Mouse (Mus musculus) megakaryocyte, embryonic 14.5 days (primary cell): ENCODE results near the gene Kyat1. TPM values are rescaled to one million over a fixed set of nuclear protein-coding genes. Genes with fewer than 3 reads are reported as not detected.
"Not testable (repeated sequence)": the region's sequence is repeated elsewhere in the genome, so short reads cannot be mapped to it uniquely, and the experiment has no call there.

Experiments used
- H3K27me3 ChIP-seq: replicated peaks from 2 replicates; pipeline ENCODE3; 2012; ENCODE audit warnings: inconsistent platforms
- H3K36me3 ChIP-seq: replicated peaks from 2 replicates; pipeline ENCODE3; 2012; ENCODE audit warnings: low read length, inconsistent platforms, mixed read lengths
- H3K4me1 ChIP-seq: 2 replicates; pipeline ENCODE4 v1.6.1; 2012; ENCODE audit warnings: inconsistent platforms
- H3K4me3 ChIP-seq: replicated peaks from 2 replicates; pipeline ENCODE3; 2012; ENCODE audit warnings: moderate library complexity, mild to moderate bottlenecking, inconsistent platforms
- H3K9me3 ChIP-seq: 2 replicates; pipeline ENCODE4 v1.6.1; 2012; ENCODE audit warnings: inconsistent platforms
- FLI1 ChIP-seq: IDR thresholded peaks from 2 replicates; pipeline ENCODE4 v1.6.1; 2012; ENCODE audit warnings: low read length, inconsistent platforms, mixed read lengths
- GATA1 ChIP-seq: IDR thresholded peaks from 3 replicates; pipeline ENCODE4 v1.6.1; 2012; ENCODE audit warnings: mixed read lengths, low read length, inconsistent platforms, borderline replicate concordance
- polyA plus RNA-seq: library from polyadenylated mRNA; stranded (reverse); fragments of >175 nt; gene quantifications from 2 replicates; pipeline ENCODE4 v1.2.3, GENCODE M21; 2012; ENCODE audit warnings: low replicate concordance; ENCODE audit not compliant: insufficient read depth

Kyat1 gene
- polyA plus RNA-seq, 1 experiment: 7.7 TPM

DNA sequence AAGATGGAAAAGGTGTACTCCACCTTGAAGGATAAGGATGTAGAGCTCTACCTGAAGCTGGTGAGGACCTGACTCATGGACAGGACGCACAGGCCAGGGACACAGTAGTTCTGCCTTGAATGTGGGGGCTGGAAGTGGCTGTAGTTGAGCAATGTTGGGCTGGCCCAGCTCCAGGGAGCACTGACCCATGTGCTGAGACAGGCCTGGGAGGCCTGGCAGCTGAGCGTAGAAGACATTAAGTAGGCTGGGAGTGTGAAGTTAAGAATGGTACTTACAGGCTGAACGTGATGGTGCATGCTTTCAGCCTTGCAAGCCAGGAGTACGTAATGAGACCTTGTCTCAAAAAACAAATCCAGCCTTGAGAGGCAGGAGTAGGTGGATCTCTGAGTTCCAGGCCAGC, 58.2 kb downstream of the Kyat1 start:
- TF ChIP-seq FLI1 (no peak), GATA1 (no peak)
- Histone ChIP-seq H3K9me3 (no peaks in the 10 kb centered on the region), H3K4me1 (peaks cover 19% of the 10 kb centered on the region), H3K27me3 (no peaks in the 10 kb centered on the region), H3K36me3 (peaks cover 96% of the 10 kb centered on the region), H3K4me3 (no peak overlapping the region)

DNA sequence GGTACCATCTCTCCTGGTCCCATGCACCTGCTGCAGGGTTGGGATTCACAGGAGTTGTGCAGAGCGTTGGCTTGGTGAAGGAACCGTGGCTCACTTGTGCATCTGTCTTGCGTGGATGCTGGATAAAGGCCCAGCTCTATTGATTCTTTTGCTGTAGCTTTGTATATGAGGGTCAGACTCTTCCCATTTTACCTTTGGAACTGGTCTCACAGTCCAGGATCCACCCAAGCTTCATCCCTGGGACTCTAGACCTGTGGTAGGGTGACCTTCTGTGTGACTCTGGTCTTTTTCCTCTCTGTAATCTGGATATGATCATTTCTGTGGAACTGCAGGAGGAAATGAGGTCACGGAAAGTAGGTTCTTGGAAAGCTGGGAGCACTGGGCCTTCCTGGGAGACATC, 61.2 kb downstream of the Kyat1 start:
- no peak for TF ChIP-seq FLI1
- TF ChIP-seq GATA1: no peak
- H3K9me3 ChIP-seq: no peaks in the 10 kb centered on the region
- H3K27me3 ChIP-seq: no peaks in the 10 kb centered on the region
- H3K4me3 ChIP-seq: no peak overlapping the region
- peaks cover 95% of the 10 kb centered on the region for H3K36me3 ChIP-seq
- H3K4me1 ChIP-seq: peaks cover 19% of the 10 kb centered on the region

DNA sequence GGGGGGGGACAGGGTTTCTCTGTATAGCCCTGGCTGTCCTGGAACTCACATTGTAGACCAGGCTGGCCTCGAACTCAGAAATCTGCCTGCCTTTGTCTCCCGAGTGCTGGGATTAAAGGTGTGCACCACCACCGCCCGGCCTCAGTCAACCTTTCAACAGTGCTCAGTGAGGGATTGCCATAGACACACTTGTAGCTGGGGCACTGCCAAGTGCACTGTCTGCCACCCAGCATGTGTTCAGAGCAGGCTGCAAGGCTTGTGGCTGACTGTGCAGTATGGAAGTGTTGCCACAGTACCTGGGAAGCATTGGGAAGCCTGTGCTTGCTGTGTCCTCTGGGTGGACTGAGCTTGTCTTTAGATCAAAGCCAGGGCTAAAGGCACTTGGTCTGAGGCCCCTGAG, 65.6 kb downstream of the Kyat1 start:
- H3K4me3 ChIP-seq, H3K27me3 ChIP-seq, H3K9me3 ChIP-seq: not testable (repeated sequence)
- H3K4me1 ChIP-seq: peaks cover 38% of the 10 kb centered on the region
- H3K36me3 ChIP-seq: peaks cover 96% of the 10 kb centered on the region

DNA sequence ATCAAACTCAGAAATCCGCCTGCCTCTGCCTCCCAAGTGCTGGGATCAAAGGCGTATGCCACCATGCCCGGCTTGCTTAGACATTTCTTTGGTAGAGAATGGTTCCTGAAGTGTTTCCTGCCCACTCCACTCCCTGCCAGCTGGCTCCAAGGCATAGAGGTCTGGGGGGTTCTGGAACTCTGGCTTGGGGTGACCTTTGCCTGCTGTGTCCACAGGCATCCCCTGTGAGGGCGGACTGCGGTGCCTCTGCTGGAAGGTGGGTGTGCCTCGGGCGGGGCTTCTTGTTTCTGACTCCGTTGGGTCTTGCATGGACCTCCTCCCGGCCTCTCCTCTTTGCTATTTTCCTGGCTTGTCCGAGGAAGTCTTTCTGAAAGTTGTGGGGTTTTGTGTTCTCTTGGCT, 69.2 kb downstream of the Kyat1 start:
- peaks cover 41% of the 10 kb centered on the region for H3K4me1 ChIP-seq
- TF ChIP-seq FLI1 (no peak), GATA1 (no peak)
- H3K36me3 ChIP-seq: peaks cover 62% of the 10 kb centered on the region
- H3K4me3 ChIP-seq: no peak overlapping the region
- H3K9me3 ChIP-seq: no peaks in the 10 kb centered on the region
- no peaks in the 10 kb centered on the region for H3K27me3 ChIP-seq

Other genes starting within 250 kb of the Kyat1 start
- gene Sptan1, start 240.3 kb downstream of the Kyat1 start, polyA plus RNA-seq: 4.4 and 63.0 TPM in 2 replicates
- gene Wdr34, start 157.0 kb downstream of the Kyat1 start, polyA plus RNA-seq: 11.7 and 12.4 TPM in 2 replicates
- gene Set, start 148.5 kb downstream of the Kyat1 start, polyA plus RNA-seq: 207 and 239 TPM in 2 replicates
- 19.4 and 62.2 TPM in 2 replicates for gene Pkn3, start 128.2 kb downstream of the Kyat1 start, polyA plus RNA-seq
- gene Zdhhc12, start 112.2 kb downstream of the Kyat1 start, polyA plus RNA-seq: 58.2 and 66.6 TPM in 2 replicates
- 12.2 and 20.0 TPM in 2 replicates for gene Zer1, start 81.3 kb downstream of the Kyat1 start, polyA plus RNA-seq
- 18.0 and 28.7 TPM in 2 replicates for gene Tbc1d13, start 72.1 kb downstream of the Kyat1 start, polyA plus RNA-seq
- gene Endog, start 34.4 kb downstream of the Kyat1 start, polyA plus RNA-seq: 16.4 and 28.0 TPM in 2 replicates
- 19.0 and 20.8 TPM in 2 replicates for gene Spout1, start 27.4 kb downstream of the Kyat1 start, polyA plus RNA-seq
- 2.7 and 5.1 TPM in 2 replicates for gene Lrrc8a, start 31.9 kb upstream of the Kyat1 start, polyA plus RNA-seq
- 3.3 and 6.4 TPM in 2 replicates for gene Gm28035, start 34.7 kb upstream of the Kyat1 start, polyA plus RNA-seq
- gene Phyhd1, start 60.4 kb upstream of the Kyat1 start, polyA plus RNA-seq: 6.7 and 11.3 TPM in 2 replicates
- gene Gm28038, start 75.2 kb upstream of the Kyat1 start, polyA plus RNA-seq: not detected in 2 replicates
- gene Dolk, start 80.5 kb upstream of the Kyat1 start, polyA plus RNA-seq: 1.9 and 7.1 TPM in 2 replicates
- gene Nup188, start 80.5 kb upstream of the Kyat1 start, polyA plus RNA-seq: 72.2 and 120 TPM in 2 replicates
- gene Sh3glb2, start 153.5 kb upstream of the Kyat1 start, polyA plus RNA-seq: 45.5 and 81.3 TPM in 2 replicates
- gene Miga2, start 158.4 kb upstream of the Kyat1 start, polyA plus RNA-seq: 7.8 and 15.0 TPM in 2 replicates
- gene Dolpp1, start 186.4 kb upstream of the Kyat1 start, polyA plus RNA-seq: 24.4 and 42.0 TPM in 2 replicates
- 55.0 and 64.0 TPM in 2 replicates for gene Crat, start 210.0 kb upstream of the Kyat1 start, polyA plus RNA-seq
- gene Ptpa, start 210.2 kb upstream of the Kyat1 start, polyA plus RNA-seq: 473 and 551 TPM in 2 replicates